Comparison of ENCODE assay signal across 22 mouse cellular contexts in genomic region chr1:12291787-12292186, GRCm38 (mm10).
DNase-seq lines count a peak whose midpoint lies in the region; ATAC-seq and TF ChIP-seq lines count a peak whose summit lies in the region.
"Had no signal": no experiment of that assay in that cellular context is flagged by ENCODE, and none has a peak within 500 bp of the region (broad histone marks: within the 10 kb centered on the region; RNA-seq: fewer than 3 reads in every experiment).

No protein-coding gene starts in this region.

- TF ChIP-seq POLR2A in lung, adult 2 months (IDR thresholded peaks at IDR 0.05; ENCODE audit: borderline replicate concordance, extremely low read depth, low read depth, low read length) = no peak

- H3K27ac ChIP-seq in lung, postnatal 0 days (ENCODE audit: low read length) = no peak overlapping the region
- H3K27ac ChIP-seq: gastrocnemius, adult 2 months; heart, adult 2 months; hindbrain, embryonic 15.5 days; left cerebral cortex, adult 2 months; liver, embryonic 14.5 days; neural tube, embryonic 12.5 days had no signal

- peak; percentile 66 for ATAC-seq in lung, postnatal 0 days
- ATAC-seq: midbrain, embryonic 16.5 days had no signal

- DNase-seq in gastrocnemius, postnatal 25 days = peak; percentile 8
- no peak for DNase-seq in gastrocnemius, postnatal 10 days
- peak; percentile 63 for DNase-seq in lung, postnatal 0 days (ENCODE audit: low spot score)
- DNase-seq in lung, adult 2 months = no peak
- peak; percentile 3 for DNase-seq in adrenal gland, postnatal 25 days
- peak; percentile 6 to 43 for DNase-seq in lung, postnatal 4 days
- DNase-seq in layer of hippocampus, postnatal 10 days (ENCODE audit: low spot score in 2 of 2) = no peak
- DNase-seq in heart, adult 8-10 months (ENCODE audit: low spot score) = no peak
- DNase-seq: cerebellum, postnatal 10 days; gastrocnemius, adult 2 months; heart, adult 2 months; kidney, adult 2 months; kidney, postnatal 14 days; right cerebral cortex, postnatal 25 days; thymus, postnatal 4 days had no signal

- 35% methylated on average over 1 of the region's 1 CpGs for WGBS in lung, postnatal 0 days
- WGBS in lung, adult 2 months = 44% methylated on average over 1 of the region's 1 CpGs

- H3K27me3 ChIP-seq in lung, postnatal 0 days (replicated peaks; ENCODE audit: insufficient read depth, low read length) = no peaks in the 10 kb centered on the region
- H3K27me3 ChIP-seq: hindbrain, embryonic 15.5 days; megakaryocyte, embryonic 14.5 days; neural tube, embryonic 12.5 days had no signal

- H3K9me3 ChIP-seq in lung, postnatal 0 days (ENCODE audit: low read length) = no peaks in the 10 kb centered on the region
- H3K9me3 ChIP-seq: hindbrain, embryonic 15.5 days; neural tube, embryonic 12.5 days had no signal

- TF ChIP-seq EP300 in lung, postnatal 0 days (IDR thresholded peaks at IDR 0.05) = no peak

- H3K4me2 ChIP-seq in lung, postnatal 0 days (replicated peaks; ENCODE audit: low read depth, low read length) = no peak overlapping the region
- H3K4me2 ChIP-seq: hindbrain, embryonic 15.5 days; neural tube, embryonic 12.5 days had no signal

- H3K9ac ChIP-seq in lung, postnatal 0 days (replicated peaks; ENCODE audit: low read depth) = no peak overlapping the region
- H3K9ac ChIP-seq: hindbrain, embryonic 15.5 days; liver, embryonic 14.5 days; neural tube, embryonic 12.5 days had no signal

- 0 out of 2 replicates have a peak, but pooled peaks have one; percentile 3 for TF ChIP-seq CTCF in lung, postnatal 0 days (IDR thresholded peaks at IDR 0.05)
- no peak for TF ChIP-seq CTCF in lung, adult 2 months (IDR thresholded peaks at IDR 0.05; ENCODE audit: insufficient read depth, low read length)

- H3K36me3 ChIP-seq in lung, postnatal 0 days (ENCODE audit: insufficient read depth, low read length) = no peaks in the 10 kb centered on the region
- H3K36me3 ChIP-seq: hindbrain, embryonic 15.5 days; neural tube, embryonic 12.5 days had no signal

- H3K4me1 ChIP-seq in lung, postnatal 0 days (ENCODE audit: insufficient read depth, low read depth, low read length) = no peaks in the 10 kb centered on the region
- no peaks in the 10 kb centered on the region for H3K4me1 ChIP-seq in lung, adult 2 months (ENCODE audit: control insufficient read depth, insufficient read depth, low read length)
- H3K4me1 ChIP-seq: hindbrain, embryonic 15.5 days; megakaryocyte, embryonic 14.5 days; neural tube, embryonic 12.5 days had no signal

- H3K4me3 ChIP-seq in lung, postnatal 0 days (ENCODE audit: low read depth, low read length) = no peak overlapping the region
- no peak overlapping the region for H3K4me3 ChIP-seq in lung, adult 2 months (replicated peaks; ENCODE audit: extremely low read depth, low read depth, low read length)
- H3K4me3 ChIP-seq: erythroblast, embryonic 14.5 days; gastrocnemius, adult 2 months; heart, adult 2 months; hindbrain, embryonic 15.5 days; left cerebral cortex, adult 2 months; megakaryocyte, embryonic 14.5 days; neural tube, embryonic 12.5 days had no signal

Comparison
In these comparisons a context has a peak if more than half of its experiments do, and no peak if none do; other contexts are left out.
1. DNase-seq: peak in gastrocnemius, postnatal 25 days (single experiment), lung, postnatal 0 days (single experiment), adrenal gland, postnatal 25 days (single experiment) and lung, postnatal 4 days (2 of 2); none in gastrocnemius, postnatal 10 days (single experiment), lung, adult 2 months (single experiment), layer of hippocampus, postnatal 10 days (0 of 2) and heart, adult 8-10 months (single experiment).